Mouse (Mus musculus) G1E (cell line): ENCODE measurements around the gene Ceacam16.

Experiments
- CTCF ChIP-seq: IDR thresholded peaks from 2 replicates; pipeline ENCODE4 v1.5.1; 2012; ENCODE audit warnings: low read depth, low read length, inconsistent platforms, mixed read lengths
- GATA1 ChIP-seq: IDR thresholded peaks from 2 replicates; pipeline ENCODE4 v1.6.1; 2012; ENCODE audit warnings: borderline replicate concordance, low read length, inconsistent platforms, mixed read lengths

DNA sequence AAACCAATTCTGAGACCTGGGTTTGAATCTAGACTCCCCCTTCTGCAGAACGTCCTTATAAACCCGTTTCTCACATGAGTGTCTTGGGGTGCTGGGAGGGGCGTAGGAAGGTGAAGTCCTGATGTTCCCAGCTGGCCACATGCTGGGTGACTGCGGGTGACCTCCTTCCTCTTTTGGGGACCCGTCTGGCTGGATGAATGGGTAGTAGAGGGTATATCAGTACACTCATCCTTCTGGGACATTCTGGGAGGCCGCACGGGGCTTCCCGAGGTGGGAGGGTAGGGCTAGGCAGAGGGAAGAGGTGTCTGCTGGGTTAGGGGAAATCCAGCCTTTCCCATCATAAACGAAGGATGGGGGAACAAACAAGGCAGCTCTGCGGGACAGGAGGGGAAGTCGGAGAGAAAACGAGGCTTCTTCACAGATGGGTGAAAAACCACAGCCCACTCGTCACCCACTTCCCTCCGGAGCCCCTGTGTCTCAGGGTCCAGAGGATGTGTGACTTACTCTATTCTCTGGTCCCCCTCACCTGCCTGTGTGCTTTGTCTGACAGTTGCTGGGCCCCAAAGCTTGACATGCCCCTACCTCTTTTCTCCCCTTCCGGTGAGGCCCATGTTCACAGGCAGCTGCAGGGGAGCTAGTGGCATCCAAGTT lies 16.5 kb downstream of the Ceacam16 start:
- TF ChIP-seq CTCF (no peak), GATA1 (no peak)
